Mouse (Mus musculus) skeletal muscle tissue, adult 2 months (tissue): ENCODE data around the gene Tmem59l.
A peak's percentile ranks its signal among the peaks of the same experiment; 100 is the strongest.

Experiments used
- DNase-seq: peaks from one replicate; pipeline ENCODE4 v3.0.0-alpha.2; 2012; ENCODE audit warnings: low read depth, low spot score

The Tmem59l gene

GRCm38 (mm10) chr8:70460606-70461005 is 26.6 kb downstream of the Tmem59l start:
- DNase-seq: no peak

DNA sequence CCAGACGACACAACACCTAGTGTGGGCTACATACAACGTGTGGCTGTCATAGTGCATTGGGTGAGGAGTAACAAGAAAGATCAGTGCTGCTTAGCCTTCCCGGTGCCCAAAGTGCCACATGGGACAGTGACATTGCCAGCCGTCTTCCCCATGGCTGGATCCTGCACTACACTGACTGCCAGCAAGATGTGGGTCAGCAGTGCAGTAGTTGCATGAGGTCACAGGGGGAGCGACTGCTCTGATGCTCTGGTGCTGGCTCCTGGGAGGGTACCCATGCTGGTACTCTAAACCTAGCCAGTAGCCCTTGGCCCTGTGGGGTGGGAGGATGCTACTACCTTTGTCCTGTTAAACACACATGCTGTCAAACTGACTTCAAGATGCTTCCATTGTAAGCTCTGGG is 27.0 kb downstream of the Tmem59l start:
- no peak for DNase-seq

- no peak for DNase-seq
Measured at GRCm38 (mm10) chr8:70459636-70460035, 27.5 kb downstream of the Tmem59l start.

DNA sequence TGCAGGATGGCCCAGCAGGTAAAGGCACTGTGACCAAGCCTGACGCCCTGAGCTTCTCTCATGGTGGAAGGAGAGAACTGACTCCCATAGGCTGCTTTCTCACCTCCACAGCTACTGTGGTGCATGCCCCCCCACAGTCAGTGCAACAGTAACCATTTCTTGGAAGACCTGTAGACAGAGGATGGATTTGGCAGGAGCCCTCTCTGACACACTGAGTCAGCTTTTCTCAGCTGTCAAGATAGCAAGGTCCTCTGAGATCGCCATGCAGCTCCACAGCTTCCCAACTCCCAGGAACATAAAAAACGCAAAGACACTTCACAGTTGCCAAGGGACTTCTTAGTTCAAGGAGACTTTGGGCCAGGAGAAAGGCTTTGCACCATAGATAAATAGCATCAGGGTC is 28.7 kb downstream of the Tmem59l start:
- DNase-seq: no peak

DNA sequence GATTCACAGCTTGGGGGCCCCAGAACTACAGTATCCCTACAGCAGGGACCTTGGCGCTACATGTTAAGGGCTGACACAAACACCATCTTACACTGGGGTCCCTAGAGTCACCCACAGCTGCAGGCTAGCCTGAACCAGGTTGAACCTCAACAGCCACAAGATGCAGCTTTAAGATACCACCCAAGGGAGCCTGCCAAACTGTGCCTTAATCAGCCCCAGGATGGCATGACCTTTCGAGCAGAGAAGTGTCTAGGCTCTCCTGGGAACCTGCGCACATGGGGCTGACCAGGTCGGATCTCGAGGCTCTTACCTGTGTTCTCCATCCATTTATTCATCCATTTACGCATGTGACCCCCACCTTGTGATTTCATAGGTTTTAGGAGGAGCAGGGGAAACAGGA is 29.3 kb downstream of the Tmem59l start:
- no peak for DNase-seq

DNA sequence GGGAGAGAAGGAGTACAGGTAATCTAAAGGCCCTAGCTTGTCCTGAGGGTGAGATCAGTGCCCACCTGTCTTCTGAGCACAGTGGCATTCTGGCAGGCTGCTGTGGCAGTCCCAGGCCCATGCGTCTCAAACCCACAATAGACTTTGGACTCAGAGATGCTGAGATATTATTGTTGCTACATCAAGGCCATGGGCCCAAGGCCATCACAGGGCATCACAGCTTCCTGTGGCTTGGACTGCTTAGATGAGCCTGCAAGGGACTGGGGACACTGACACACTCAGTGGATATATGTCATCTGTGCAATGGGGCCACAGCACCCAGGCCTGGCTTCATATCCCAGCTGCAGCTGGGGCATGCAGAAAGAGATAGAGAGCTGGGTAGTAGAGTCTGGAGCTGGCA is 30.2 kb downstream of the Tmem59l start:
- DNase-seq: no peak

- DNase-seq: no peak
Measured at GRCm38 (mm10) chr8:70453852-70454251, 33.3 kb downstream of the Tmem59l start.

DNA sequence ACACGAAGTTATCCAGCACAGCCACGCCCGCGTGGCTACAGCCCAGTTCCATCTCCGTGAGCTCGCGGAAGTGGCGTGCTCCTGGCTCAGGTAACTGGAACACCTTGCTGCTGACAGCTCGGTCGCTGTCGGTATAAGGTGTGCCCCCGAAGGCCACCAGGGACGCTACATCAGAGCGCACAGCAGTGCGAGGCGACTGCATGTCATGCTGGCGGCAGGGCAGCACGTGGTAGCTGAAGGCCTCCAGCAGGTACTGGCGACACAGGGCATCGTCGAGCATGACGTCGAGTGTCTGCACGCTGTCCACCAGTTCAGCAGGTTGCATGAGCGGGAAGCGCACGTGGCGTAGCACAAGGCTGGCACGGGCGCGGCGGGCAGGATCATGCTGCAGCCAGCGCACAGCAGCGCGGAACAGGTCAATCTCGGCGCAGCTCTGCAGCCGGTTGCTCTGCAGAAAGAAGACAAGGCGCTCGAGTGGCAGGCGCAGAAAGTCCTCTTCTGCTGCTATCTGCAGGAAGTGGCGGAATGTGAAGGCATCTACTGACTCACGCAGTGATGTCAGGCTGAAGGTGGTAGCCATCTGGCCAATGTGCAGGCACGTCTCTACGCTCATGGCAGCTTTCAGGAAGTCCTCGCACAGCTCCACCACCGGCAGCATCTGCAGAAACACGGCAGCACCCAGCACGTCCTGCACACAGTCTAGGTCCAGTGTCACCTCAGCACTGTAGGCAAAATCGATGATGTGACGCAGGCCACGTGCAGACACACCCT is 34.8 kb downstream of the Tmem59l start:
- DNase-seq: no peak

GRCm38 (mm10) chr8:70447639-70448420 is 39.3 kb downstream of the Tmem59l start:
- peak; percentile 60 for DNase-seq

DNA sequence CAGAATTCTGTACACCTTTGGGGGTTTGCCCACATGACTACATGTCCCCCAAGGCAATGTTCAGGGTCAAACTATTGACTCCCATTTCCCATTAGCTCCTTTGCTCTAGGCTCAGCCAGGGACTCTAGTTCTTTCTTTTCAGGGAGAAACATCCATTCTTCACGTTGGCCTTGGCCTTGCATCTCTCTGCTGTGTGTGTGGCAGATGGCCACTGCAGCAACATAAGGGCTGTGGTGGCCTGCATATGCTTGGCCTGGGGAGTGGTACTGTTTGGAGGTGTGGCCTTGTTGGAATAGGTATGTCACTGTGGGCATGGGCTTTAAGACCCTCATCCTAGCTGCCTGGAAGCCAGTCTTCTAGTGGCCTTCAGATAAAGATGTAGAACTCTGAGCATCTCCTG is 41.2 kb downstream of the Tmem59l start:
- no peak for DNase-seq

DNA sequence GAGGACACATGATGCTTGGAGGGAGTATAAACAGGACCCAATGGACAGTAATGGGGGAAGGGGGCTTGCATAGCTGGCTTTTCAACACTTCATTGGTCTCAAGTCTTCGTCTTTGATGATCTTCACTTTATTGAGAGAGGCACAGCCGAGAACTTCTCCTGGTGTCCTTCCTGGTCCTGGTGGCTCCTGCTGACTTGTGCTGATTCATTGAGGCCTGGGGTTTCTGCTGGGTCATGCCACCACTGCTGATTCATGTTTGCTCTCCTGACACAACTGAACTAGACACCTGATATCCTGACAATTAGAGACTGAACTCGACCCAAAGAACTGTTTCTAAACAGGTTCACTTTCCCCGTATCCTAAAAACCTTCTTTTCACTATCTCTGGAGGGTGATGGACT is 43.8 kb downstream of the Tmem59l start:
- DNase-seq: no peak

DNA sequence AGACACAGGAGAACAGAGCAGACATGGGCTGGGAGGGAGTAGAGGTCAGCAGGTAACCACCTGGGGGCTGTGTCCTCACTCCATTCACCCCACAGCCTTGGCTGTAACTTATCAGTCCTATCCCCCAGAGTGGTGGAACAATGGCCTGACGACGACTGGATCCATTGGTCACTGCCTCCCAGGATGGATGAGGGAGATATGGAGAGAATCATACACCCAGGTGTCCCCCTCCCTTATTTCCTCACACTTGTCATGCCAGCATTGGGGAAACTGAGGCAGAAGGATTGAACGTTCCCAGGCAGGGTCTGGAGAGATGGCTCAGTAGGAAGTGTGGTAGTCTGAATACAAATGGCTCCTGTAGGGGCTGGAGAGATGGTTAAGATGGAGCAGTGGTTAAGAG is 45.6 kb downstream of the Tmem59l start:
- DNase-seq: no peak

- DNase-seq: no peak
Measured at GRCm38 (mm10) chr8:70440246-70440645, 46.9 kb downstream of the Tmem59l start.

DNA sequence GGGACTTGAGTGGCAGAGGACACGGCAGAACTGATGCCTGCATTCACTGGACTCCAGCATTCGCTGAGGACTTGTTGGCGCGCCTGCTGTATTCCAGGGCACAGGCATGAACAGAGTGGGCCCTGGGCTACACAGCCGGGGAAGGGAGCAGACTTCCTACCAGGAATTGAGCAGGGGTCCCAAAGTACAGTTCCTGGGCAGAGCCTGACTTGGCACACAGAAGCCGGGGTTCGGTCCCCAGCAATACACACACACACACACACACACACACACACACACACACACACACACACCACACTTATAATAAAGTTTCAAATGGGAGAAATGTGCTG is 47.3 kb downstream of the Tmem59l start:
- no peak for DNase-seq

DNA sequence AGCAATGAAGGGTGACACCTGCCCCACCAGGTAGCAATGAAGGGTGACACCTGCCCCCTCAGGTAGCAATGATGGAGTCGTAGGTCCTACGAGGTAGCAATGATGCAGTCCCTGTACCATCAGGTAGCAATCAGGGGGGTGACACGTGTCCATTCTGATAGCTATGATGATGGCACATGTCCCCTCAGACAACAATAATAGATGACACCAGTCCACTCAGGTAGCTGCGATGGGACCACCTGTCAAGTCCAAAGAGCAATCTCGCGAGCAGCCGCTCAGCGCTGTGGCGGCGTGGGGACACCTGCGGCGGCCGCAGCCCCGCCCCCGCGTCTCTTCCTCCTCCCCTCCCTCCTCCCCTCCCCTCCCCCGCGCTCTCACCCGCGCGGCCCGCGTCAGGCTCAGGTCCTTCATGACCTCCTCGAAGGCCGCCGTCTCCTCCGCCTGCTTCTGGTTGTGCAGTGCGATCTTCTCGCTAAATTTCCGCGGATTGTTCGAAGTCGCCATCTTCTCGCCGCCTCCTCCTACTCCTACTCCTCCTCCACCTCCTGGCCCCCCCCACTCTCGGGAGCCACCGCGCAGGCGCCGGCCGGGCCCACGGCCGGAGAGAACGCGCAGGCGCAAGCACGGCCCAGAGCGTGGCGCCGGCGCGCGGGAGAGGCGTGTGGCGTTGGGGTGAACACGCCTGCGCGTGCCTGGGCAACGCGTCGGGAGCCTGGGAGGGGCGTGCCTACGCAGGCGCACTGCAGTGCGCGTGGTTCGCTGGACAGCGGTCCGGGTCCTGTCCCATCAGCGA is 47.9 kb downstream of the Tmem59l start, which contains the start of gene Crtc1:
TSS of gene Crtc1 (minus strand) at position 525 of the 793 bp plus-strand sequence.
- peak; percentile 97 for DNase-seq

- no peak for DNase-seq
Measured at GRCm38 (mm10) chr8:70438423-70438822, 48.7 kb downstream of the Tmem59l start.

GRCm38 (mm10) chr8:70435156-70435555 is 52.0 kb downstream of the Tmem59l start:
- no peak for DNase-seq
